Mouse (Mus musculus) 416B (cell line): Measurements from ENCODE around the gene Gpc1.

Experiments
- DNase-seq: peaks from one replicate; pipeline ENCODE4 v3.0.0; 2011; ENCODE audit warnings: low read depth

Gpc1 gene

GRCm38 (mm10) chr1:92833987-92834706 lies 2.7 kb downstream of the Gpc1 start:
- peak; percentile 64 for DNase-seq

GRCm38 (mm10) chr1:92837931-92838833 lies 6.7 kb downstream of the Gpc1 start:
- DNase-seq, result no peak

GRCm38 (mm10) chr1:92839211-92839610 lies 7.8 kb downstream of the Gpc1 start:
- DNase-seq, result no peak

- DNase-seq, result peak; percentile 21
Observed at GRCm38 (mm10) chr1:92840231-92840890, 8.9 kb downstream of the Gpc1 start.

GRCm38 (mm10) chr1:92841427-92841826 lies 10.0 kb downstream of the Gpc1 start:
- DNase-seq, result peak; percentile 12

GRCm38 (mm10) chr1:92845889-92846288 lies 14.4 kb downstream of the Gpc1 start:
- DNase-seq, result no peak

- no peak for DNase-seq
Observed at GRCm38 (mm10) chr1:92847873-92848839, 16.7 kb downstream of the Gpc1 start.

- peak; percentile 16 for DNase-seq
Observed at GRCm38 (mm10) chr1:92849491-92849890, 18.0 kb downstream of the Gpc1 start.

- peak; percentile 25 for DNase-seq
Observed at GRCm38 (mm10) chr1:92849938-92850574, 18.6 kb downstream of the Gpc1 start.

- DNase-seq, result no peak
Observed at GRCm38 (mm10) chr1:92852450-92852849, 21.0 kb downstream of the Gpc1 start.

- no peak for DNase-seq
Observed at GRCm38 (mm10) chr1:92861503-92861902, 30.1 kb downstream of the Gpc1 start.

GRCm38 (mm10) chr1:92863268-92863667 lies 31.8 kb downstream of the Gpc1 start:
- no peak for DNase-seq

GRCm38 (mm10) chr1:92866170-92866569 lies 34.7 kb downstream of the Gpc1 start:
- DNase-seq, result no peak

GRCm38 (mm10) chr1:92869985-92870384 lies 38.5 kb downstream of the Gpc1 start:
- no peak for DNase-seq

GRCm38 (mm10) chr1:92872666-92873065 lies 41.2 kb downstream of the Gpc1 start:
- DNase-seq, result no peak

GRCm38 (mm10) chr1:92874011-92874410 lies 42.6 kb downstream of the Gpc1 start:
- no peak for DNase-seq

GRCm38 (mm10) chr1:92875360-92876111 lies 44.1 kb downstream of the Gpc1 start:
- no peak for DNase-seq

- no peak for DNase-seq
Observed at GRCm38 (mm10) chr1:92877431-92877978, 46.1 kb downstream of the Gpc1 start.

- no peak for DNase-seq
Observed at GRCm38 (mm10) chr1:92878066-92878741, 46.8 kb downstream of the Gpc1 start.
